Mouse (Mus musculus): ENCODE data around the gene Il9.

Gene Il9

GRCm38 (mm10) chr13:56471951-56472350 lies 10.1 kb downstream of the Il9 start:
- DNase-seq (ENCODE audit: low spot score), result no peak

DNA sequence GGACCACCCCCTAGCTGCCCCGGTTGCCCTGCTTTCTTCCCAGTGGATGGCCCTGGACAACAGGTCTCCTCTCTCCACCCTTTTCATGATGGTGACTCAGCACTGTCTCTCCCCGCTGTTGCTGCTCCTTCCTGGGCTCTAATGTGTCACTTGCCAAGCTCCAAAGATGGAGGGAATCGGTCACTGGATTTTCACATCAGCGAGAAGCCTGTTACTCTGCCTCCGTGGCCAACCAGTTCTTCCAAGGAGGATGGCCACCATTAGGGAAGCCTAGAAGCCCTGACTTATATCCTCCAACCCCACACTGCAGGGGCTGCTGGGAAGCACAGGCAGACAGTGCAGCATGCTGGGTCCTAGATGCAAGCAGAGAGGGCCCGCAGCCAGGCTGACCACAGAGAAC lies 10.8 kb downstream of the Il9 start:
- DNase-seq (ENCODE audit: low spot score), result no peak

DNA sequence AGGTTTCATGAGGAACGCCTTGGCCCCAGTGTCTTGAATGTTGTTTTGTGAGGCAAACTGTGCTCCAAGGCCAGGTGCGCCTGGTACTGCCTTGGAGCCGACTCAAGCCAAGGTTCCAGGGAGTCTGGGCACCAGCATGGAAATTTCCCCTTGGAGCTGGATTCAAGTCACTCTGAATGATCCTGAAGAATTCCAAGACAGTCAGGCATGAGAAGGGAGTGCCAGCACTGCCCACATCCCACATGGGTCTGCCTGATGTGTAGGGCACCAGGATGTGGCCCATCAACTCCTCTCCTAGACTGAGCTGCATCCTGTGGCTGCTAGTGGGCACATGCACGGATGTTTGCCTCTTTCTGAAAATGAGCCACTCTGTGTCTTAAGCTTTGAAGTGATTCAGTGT lies 13.5 kb downstream of the Il9 start:
- DNase-seq (ENCODE audit: low spot score), result no peak

DNA sequence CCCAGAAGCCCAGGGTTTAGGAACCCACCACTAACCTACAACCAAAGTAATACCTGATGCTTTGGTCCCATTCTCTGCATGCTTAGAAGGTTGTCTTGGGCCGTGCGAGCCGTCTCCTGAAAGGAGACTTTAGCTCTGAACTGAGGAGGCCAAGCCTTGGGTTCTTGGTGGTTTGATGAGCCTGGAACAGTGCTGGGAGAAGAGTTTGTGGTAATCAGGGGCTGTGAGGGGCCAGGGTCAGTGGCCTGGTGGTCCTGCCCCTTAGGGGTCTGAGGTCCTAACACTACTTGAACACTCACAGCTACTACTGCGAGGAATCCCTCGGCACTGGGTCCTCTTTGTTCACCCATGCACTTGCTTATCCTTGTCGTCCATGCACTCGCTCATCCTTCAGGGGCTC lies 14.3 kb downstream of the Il9 start:
- DNase-seq (ENCODE audit: low spot score), result no peak

GRCm38 (mm10) chr13:56463750-56464149 lies 18.3 kb downstream of the Il9 start:
- DNase-seq (ENCODE audit: low spot score), result no peak

- no peak for DNase-seq (ENCODE audit: low spot score)
These were observed 18.8 kb downstream of the Il9 start for GRCm38 (mm10) chr13:56463261-56463660.

GRCm38 (mm10) chr13:56462791-56463190 lies 19.3 kb downstream of the Il9 start:
- no peak for DNase-seq (ENCODE audit: low spot score)

- DNase-seq (ENCODE audit: low spot score), result no peak
These were observed 20.6 kb downstream of the Il9 start for GRCm38 (mm10) chr13:56461460-56461859.

DNA sequence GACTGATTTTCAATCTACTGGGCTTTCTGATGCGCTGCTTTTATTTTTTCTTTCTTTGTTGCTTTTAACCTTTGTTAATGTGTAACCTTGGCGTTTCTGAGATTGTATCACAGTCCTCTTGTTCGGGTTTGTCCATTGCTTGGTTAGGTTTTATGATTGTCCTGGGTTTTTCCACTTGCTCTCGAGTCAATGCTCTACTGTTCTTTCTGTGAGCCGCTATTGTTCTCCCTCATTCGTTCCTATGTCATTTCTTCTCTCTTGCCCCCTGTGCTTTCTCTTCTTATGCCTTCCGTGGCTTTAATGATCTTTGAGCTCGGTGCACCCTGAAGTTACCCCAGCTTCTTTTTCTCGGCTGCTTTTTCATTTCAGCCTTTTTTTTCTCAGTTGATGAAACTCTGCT lies 24.0 kb downstream of the Il9 start:
- no peak for DNase-seq (ENCODE audit: low spot score)

- DNase-seq (ENCODE audit: low spot score), result no peak
These were observed 32.0 kb downstream of the Il9 start for GRCm38 (mm10) chr13:56450035-56450434.

DNA sequence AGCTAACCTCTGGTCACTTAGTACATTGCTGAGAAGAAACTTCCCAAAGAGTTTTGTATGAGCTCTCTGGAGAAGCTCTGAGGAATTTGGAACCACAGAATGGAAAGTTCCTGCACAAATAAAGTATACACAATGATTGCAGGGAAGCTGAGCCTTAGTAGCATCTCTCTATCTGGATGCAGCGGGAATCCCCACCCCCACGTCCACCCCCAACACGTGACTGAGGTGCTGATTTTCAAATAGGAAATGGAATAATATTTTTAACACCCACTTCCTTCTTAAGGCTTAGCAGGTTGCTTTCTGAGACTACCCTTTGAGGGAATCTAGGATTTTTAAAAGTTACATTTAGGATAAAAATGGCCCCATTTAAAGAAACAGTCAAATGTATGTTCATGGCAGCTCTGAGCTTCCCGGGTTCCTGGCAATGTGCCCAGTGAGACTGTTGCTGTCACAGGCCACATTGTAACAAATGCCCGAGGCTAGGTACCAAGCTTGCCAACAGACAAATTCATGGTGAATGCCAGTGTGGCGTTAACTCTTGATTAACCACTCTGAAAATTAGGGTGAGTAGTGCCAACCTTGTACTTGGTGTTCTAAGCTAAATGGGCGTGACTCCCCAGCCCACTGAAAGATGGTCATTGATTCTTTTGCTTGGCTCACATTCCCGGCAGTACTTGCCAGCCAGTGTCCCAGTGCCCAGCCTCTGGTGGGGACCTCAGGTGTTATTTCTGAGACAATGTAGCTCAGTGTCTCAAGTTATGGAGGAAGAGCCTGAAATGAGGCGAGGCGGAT lies 32.6 kb downstream of the Il9 start:
- no peak for DNase-seq (ENCODE audit: low spot score)

DNA sequence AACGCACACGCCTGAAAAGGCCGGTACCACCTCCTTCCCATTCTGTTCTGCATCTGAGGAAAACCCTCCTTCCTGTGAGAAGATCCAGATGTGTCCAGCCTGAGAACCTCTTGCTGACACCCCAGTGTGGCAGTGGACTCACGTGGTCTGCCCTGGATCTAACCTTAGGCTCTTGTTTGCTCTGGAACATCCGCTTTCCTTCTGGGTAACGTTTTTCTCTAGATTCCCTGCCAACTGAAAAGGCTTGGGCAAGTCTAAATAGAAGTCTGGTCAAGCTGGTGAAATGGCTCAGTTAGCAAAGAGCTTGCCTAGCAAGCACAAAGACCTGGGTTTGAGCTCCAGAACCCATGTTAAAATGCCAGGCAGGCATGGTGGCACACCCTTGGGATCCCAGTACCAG lies 37.0 kb downstream of the Il9 start:
- DNase-seq (ENCODE audit: low spot score), result no peak

DNA sequence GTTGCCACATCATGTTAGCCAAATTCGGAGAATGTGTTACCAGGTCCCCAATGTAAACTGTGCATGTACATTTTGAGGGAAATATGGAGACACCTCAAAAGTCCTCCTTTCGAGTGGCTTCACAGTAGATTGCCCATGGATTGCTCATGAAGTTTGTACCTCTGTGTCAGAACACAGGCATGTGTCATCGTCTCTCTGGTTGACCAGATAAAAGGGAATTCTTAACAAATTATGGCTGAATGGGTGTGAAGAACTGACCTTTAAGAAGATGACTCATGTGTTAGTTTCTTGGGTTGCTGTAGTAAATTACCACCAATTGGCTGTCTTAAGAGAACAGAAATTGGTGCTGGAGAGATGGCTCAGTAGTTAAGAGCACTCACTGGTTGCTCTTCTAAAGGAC lies 37.9 kb downstream of the Il9 start:
- DNase-seq (ENCODE audit: low spot score), result no peak

- DNase-seq (ENCODE audit: low spot score), result no peak
These were observed 38.6 kb downstream of the Il9 start for GRCm38 (mm10) chr13:56443411-56443810.

DNA sequence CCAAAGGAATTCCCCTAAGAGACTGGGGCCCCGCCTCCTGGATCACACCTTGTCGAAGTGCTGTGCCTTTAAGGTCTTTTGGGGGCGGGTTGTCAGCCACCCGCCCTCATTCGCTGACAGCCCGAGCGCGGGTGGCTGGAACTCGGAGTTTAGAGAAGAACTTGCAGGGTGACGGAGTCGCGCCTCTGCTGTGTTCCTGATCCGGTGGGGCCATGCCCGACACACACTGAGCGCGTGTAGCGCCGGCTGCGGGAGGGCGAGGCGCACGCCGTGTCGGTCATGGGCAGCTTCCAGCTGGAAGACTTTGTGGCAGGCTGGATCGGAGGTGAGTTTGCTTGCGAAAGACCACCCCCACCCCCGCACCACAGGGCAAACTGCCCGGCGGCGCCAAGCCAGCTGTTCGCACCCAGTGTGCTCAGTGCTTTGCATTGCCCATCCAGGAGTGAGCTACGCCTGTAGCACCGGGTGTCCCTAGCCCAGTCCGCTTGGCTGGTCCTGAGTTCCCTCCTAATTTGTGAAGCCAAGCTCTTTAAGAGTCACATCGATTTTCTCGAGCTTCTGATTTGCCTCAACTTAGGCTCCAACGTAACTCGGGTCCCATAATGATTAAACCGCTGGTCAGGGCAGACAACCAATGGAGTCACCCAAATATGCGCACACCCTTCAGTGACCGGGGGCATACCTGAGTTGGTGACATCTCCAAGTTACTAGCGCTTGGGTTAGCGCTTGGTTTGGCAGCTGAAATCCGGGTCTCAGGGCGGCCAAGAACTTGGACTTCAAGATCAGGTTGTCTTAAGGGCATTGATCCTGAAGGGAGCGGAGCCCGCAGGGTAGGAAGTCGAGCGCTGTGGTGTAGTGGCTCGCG lies 43.6 kb downstream of the Il9 start, which contains the start of gene Slc25a48:
TSS of gene Slc25a48 (plus strand) at position 145 of the 865 bp plus-strand sequence.
- peak; percentile 46 for DNase-seq (ENCODE audit: low spot score)

DNA sequence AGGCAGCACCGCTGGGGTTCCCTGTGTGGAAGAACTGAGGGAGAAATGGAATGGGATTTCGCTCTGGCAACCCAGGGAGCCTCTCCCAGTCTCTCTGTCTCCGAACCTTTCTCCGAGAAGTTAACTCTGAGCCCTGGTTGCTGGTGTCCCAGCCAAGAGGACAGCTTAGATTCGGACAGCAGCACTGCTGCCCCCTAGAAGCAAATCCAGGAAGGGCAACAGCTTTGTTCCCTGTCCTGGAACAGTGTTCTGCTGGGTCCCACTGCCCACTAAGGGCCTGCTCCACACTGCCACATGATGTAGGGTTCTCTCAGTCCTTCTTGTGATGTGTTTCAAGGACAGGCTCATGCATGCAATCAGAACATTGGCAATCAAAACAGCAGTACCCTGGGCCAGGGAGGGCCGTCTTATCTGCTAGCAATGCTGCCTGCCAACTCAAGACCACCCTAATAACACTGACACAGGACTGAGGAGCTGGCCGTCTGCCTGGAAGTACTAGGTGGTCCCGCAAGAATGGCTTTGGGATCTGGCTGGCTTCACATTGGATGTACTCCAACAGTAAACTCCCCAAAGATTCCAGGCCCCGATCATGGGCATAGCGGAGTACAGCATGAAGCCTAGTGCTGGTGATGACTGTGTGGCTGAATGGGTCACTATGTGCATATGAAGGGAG lies 46.3 kb downstream of the Il9 start:
- no peak for DNase-seq (ENCODE audit: low spot score)

DNA sequence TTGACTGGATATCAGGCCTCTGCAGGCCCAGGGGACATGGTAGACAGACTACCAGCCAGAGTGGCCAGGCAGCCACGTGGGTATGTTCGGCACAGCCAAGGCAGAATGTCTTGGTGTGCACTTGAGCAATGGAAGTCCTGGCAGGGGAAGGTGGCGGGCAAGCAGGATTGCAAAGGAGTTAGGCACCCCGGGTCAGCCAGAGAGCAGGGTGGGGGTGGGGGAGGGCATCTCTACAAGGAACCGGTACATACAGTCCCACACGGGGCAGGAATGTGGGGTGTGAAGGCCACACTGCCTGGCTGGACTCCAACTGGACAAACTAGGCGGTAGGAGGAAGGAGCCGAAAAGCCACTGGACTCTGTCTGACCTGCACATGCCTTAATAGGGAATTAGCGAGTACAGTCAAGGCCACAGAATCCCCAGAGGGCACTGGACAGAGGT lies 47.7 kb downstream of the Il9 start:
- DNase-seq (ENCODE audit: low spot score), result peak; percentile 53

DNA sequence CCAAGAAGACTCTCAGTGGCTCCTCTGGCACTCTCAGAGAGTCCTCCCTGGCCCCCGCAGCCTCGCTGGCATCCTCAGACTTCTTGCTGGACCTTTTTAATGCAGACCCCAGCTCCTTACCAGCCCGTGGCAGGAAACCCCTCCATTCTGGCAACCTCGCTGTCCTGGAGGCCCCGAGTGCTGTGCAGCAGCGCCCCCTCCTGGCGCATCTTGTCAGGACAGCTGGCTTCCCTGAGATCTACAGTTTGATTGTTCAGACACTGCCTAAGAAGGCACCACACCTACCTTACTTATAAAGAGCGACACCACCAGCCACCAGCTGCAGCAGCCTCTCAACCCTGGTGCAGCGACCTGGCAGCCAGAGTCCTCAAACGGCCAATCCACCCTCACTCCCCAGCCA lies 48.6 kb downstream of the Il9 start:
- peak; percentile 71 for DNase-seq (ENCODE audit: low spot score)

- no peak for DNase-seq (ENCODE audit: low spot score)
These were observed 49.5 kb downstream of the Il9 start for GRCm38 (mm10) chr13:56432496-56432895.
